Comparison of ENCODE assay signal across 18 mouse cellular contexts in genomic region chr8:117361595-117362437, GRCm38 (mm10).
DNase-seq lines count a peak whose midpoint lies in the region; ATAC-seq lines count a peak whose summit lies in the region.
"Had no signal": no experiment of that assay in that cellular context is flagged by ENCODE, and none has a peak within 500 bp of the region (broad histone marks: within the 10 kb centered on the region; RNA-seq: fewer than 3 reads in every experiment).

No protein-coding gene starts in this region.

- H3K27ac ChIP-seq in heart, embryonic 16.5 days (ENCODE audit: low read length): 0 out of 2 replicates have a peak overlapping the region, but pooled peaks have one; percentile 14
- H3K27ac ChIP-seq in liver, embryonic 12.5 days: peak overlapping the region; percentile 18; the same call in 1 of the 2 replicates
- no peak overlapping the region for H3K27ac ChIP-seq in liver, embryonic 11.5 days (ENCODE audit: low read depth, low read length)
- peak overlapping the region; percentile 25; the same call in 1 of the 2 replicates for H3K27ac ChIP-seq in limb, embryonic 10.5 days
- peak overlapping the region; percentile 41 for H3K27ac ChIP-seq in stomach, embryonic 15.5 days
- H3K27ac ChIP-seq: hindbrain, embryonic 14.5 days had no signal

- no peak overlapping the region for H3K4me2 ChIP-seq in heart, embryonic 16.5 days (ENCODE audit: low read depth, low read length)
- no peak overlapping the region for H3K4me2 ChIP-seq in liver, embryonic 12.5 days
- H3K4me2 ChIP-seq in liver, embryonic 11.5 days: no peak overlapping the region
- H3K4me2 ChIP-seq in stomach, embryonic 15.5 days: no peak overlapping the region
- H3K4me2 ChIP-seq: hindbrain, embryonic 14.5 days; midbrain, embryonic 11.5 days had no signal

- no peaks in the 10 kb centered on the region for H3K27me3 ChIP-seq in heart, embryonic 16.5 days (ENCODE audit: control insufficient read depth, insufficient read depth, low read length)
- H3K27me3 ChIP-seq in liver, embryonic 12.5 days (replicated peaks): no peaks in the 10 kb centered on the region
- no peaks in the 10 kb centered on the region for H3K27me3 ChIP-seq in liver, embryonic 11.5 days (replicated peaks; ENCODE audit: control insufficient read depth, insufficient read depth, low read length)
- H3K27me3 ChIP-seq in limb, embryonic 10.5 days (ENCODE audit: low read depth, poor library complexity, severe bottlenecking): no peaks in the 10 kb centered on the region
- no peaks in the 10 kb centered on the region for H3K27me3 ChIP-seq in stomach, embryonic 15.5 days (replicated peaks)

- ATAC-seq in heart, embryonic 16.5 days (replicated peaks; ENCODE audit: extremely low read depth, insufficient read depth, low FRiP score): no peak
- ATAC-seq in liver, embryonic 12.5 days: no peak
- no peak for ATAC-seq in liver, embryonic 11.5 days (replicated peaks; ENCODE audit: low FRiP score)
- peak; percentile 28; the same call in 1 of the 2 replicates for ATAC-seq in stomach, embryonic 15.5 days (ENCODE audit: insufficient read depth, low FRiP score, low read depth)
- ATAC-seq: forebrain, embryonic 16.5 days had no signal

- H3K9ac ChIP-seq in heart, embryonic 16.5 days (ENCODE audit: low read length): no peak overlapping the region
- H3K9ac ChIP-seq in liver, embryonic 12.5 days: no peak overlapping the region
- H3K9ac ChIP-seq in liver, embryonic 11.5 days (ENCODE audit: low read depth, low read length): no peak overlapping the region
- H3K9ac ChIP-seq in stomach, embryonic 15.5 days: no peak overlapping the region
- H3K9ac ChIP-seq: hindbrain, embryonic 14.5 days had no signal

- intact Hi-C loops in heart, postnatal 25 days (cut with DNase I): no loop called here

- H3K36me3 ChIP-seq in heart, embryonic 16.5 days (ENCODE audit: control insufficient read depth, insufficient read depth): no peaks in the 10 kb centered on the region
- H3K36me3 ChIP-seq in liver, embryonic 12.5 days: 0 out of 2 replicates have a peak, but pooled peaks cover 4% of the 10 kb centered on the region
- no peaks in the 10 kb centered on the region for H3K36me3 ChIP-seq in liver, embryonic 11.5 days (ENCODE audit: control insufficient read depth, insufficient read depth, low read length)
- peaks cover 6% of the 10 kb centered on the region; the same call in 1 of the 2 replicates for H3K36me3 ChIP-seq in limb, embryonic 10.5 days
- no peaks in the 10 kb centered on the region for H3K36me3 ChIP-seq in stomach, embryonic 15.5 days

- peaks cover 34% of the 10 kb centered on the region for H3K4me1 ChIP-seq in heart, embryonic 16.5 days (ENCODE audit: control insufficient read depth, insufficient read depth, low read length)
- peaks cover 82% of the 10 kb centered on the region for H3K4me1 ChIP-seq in liver, embryonic 12.5 days
- H3K4me1 ChIP-seq in liver, embryonic 11.5 days (replicated peaks; ENCODE audit: control insufficient read depth, insufficient read depth, low read length): peaks cover 39% of the 10 kb centered on the region
- peaks cover 38% of the 10 kb centered on the region for H3K4me1 ChIP-seq in limb, embryonic 10.5 days
- H3K4me1 ChIP-seq in stomach, embryonic 15.5 days: peaks cover 43% of the 10 kb centered on the region

- WGBS in heart, embryonic 16.5 days: 73% methylated on average over 12 of the region's 12 CpGs
- WGBS in liver, embryonic 12.5 days (ENCODE audit: insufficient replicate concordance): 70% methylated on average over 12 of the region's 12 CpGs
- 71% methylated on average over 12 of the region's 12 CpGs for WGBS in liver, embryonic 11.5 days
- WGBS in limb, embryonic 10.5 days: 86% methylated on average over 12 of the region's 12 CpGs
- 51% methylated on average over 12 of the region's 12 CpGs for WGBS in stomach, embryonic 15.5 days

- no peaks in the 10 kb centered on the region for H3K9me3 ChIP-seq in heart, embryonic 16.5 days (replicated peaks; ENCODE audit: control insufficient read depth, low read length)
- H3K9me3 ChIP-seq in liver, embryonic 12.5 days (replicated peaks): no peaks in the 10 kb centered on the region
- H3K9me3 ChIP-seq in liver, embryonic 11.5 days (ENCODE audit: control insufficient read depth, low read length): no peaks in the 10 kb centered on the region
- no peaks in the 10 kb centered on the region for H3K9me3 ChIP-seq in limb, embryonic 10.5 days (replicated peaks)
- no peaks in the 10 kb centered on the region for H3K9me3 ChIP-seq in stomach, embryonic 15.5 days
- H3K9me3 ChIP-seq: embryonic facial prominence, embryonic 10.5 days had no signal

- DNase-seq in heart, postnatal 25 days (ENCODE audit: low spot score): no peak
- no peak for DNase-seq in liver, embryonic 11.5 days (ENCODE audit: low spot score)
- DNase-seq in limb, embryonic 10.5 days (ENCODE audit: low spot score): no peak
- no peak for DNase-seq in ovary, postnatal 36 days (ENCODE audit: low spot score)
- DNase-seq in cerebellum, postnatal 4 days (ENCODE audit: low spot score in 2 of 2): no peak
- DNase-seq: cerebellum, postnatal 14 days; heart, adult 18-20 months; kidney, postnatal 4 days; lung, adult 2 months had no signal

- no peak overlapping the region for H3K4me3 ChIP-seq in heart, embryonic 16.5 days (ENCODE audit: low read length)
- no peak overlapping the region for H3K4me3 ChIP-seq in liver, embryonic 12.5 days
- no peak overlapping the region for H3K4me3 ChIP-seq in liver, embryonic 11.5 days (ENCODE audit: low read depth, low read length)
- no peak overlapping the region for H3K4me3 ChIP-seq in limb, embryonic 10.5 days
- no peak overlapping the region for H3K4me3 ChIP-seq in stomach, embryonic 15.5 days (replicated peaks)
- H3K4me3 ChIP-seq: embryonic facial prominence, embryonic 10.5 days; erythroblast, embryonic 14.5 days; myocyte had no signal
